Mouse (Mus musculus): ENCODE data around the gene Nsd1. TPM values are rescaled to one million over a fixed set of nuclear protein-coding genes. Genes with fewer than 3 reads are reported as not detected.
A peak's percentile ranks its signal among the peaks of the same experiment; 100 is the strongest.

Nsd1 gene
- polyA plus RNA-seq, 1 experiment from 2014 or later = 59.3 TPM

DNA sequence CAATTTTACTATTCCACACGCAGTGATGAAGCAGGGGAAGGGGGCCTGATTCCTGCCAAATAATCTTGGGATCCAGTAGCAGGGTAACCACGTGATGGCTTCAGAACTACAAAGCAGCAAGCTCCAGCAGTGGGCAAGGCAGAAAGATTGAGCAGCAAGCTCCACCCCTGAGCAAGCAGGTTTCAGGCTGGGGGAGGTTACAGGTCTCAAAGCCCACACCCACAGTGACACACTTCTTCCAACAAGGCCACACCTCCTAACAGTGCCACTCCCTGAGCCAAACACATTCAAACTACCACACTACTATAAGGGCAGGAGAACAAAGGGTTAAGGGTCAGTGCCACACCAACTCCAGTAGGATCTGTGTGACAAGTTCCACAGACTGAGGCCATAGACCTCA is 129.7 kb downstream of the Nsd1 start:
- H3K36me3 ChIP-seq = peaks cover 6% of the 10 kb centered on the region
- 31% methylated on average over 2 of the region's 2 CpGs for WGBS
- H3K27ac ChIP-seq (replicated peaks) = no peak overlapping the region
- no peak for ATAC-seq (replicated peaks)
- no peak overlapping the region for H3K9ac ChIP-seq (replicated peaks)
- no peaks in the 10 kb centered on the region for H3K27me3 ChIP-seq
- no peaks in the 10 kb centered on the region for H3K9me3 ChIP-seq
- no peak overlapping the region for H3K4me3 ChIP-seq
- no peaks in the 10 kb centered on the region for H3K4me1 ChIP-seq
- H3K4me2 ChIP-seq (replicated peaks) = no peak overlapping the region

DNA sequence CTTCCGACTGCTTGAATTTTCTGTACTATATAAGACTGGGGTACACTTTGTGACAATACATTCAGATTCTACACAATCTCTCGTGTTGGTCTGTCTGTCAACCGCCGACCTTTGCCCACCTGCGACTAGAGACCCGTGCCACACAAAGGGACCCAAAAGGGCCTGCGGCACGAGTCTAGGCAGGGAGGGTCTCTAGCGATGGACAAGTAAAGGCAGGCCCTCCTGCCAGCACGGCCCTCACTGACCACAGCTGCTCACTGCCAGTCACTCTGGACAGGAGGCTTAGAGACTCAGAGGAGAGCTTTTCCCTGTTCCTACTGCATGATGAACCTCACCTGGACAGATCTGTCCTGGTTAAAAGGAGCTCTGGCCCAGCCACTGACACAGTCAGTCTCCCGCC is 132.9 kb downstream of the Nsd1 start:
- ATAC-seq (replicated peaks) = no peak
- Histone ChIP-seq H3K4me3 (no peak overlapping the region), H3K4me1 (no peaks in the 10 kb centered on the region), H3K36me3 (peaks cover 38% of the 10 kb centered on the region), H3K4me2 (replicated peaks) (no peak overlapping the region), H3K9ac (replicated peaks) (no peak overlapping the region), H3K27ac (replicated peaks) (no peak overlapping the region), H3K27me3 (no peaks in the 10 kb centered on the region), H3K9me3 (no peaks in the 10 kb centered on the region)
- WGBS = 48% methylated on average over 11 of the region's 11 CpGs

DNA sequence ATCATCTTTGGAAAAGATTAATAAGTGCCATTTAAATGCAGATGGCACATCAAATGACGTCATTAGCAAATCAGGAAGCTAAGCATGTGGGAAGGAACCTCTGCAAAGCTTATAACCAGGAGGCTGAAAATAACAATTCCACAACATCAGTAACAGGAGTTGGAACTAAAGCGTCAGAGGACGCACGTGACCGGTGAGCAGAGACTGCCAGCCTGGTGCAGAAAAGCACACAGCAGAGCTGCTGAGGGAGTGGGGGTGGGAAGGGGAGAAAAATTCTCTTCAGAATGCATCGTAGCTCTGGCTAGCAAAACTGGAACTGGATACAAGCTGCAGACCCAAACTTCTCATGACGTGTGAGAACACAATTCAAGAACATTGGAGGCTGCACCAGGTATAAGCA is 134.7 kb downstream of the Nsd1 start:
- no peak overlapping the region for H3K9ac ChIP-seq (replicated peaks)
- ATAC-seq (replicated peaks) = no peak
- no peak overlapping the region for H3K4me3 ChIP-seq
- no peak overlapping the region for H3K27ac ChIP-seq (replicated peaks)
- no peaks in the 10 kb centered on the region for H3K4me1 ChIP-seq
- H3K9me3 ChIP-seq = no peaks in the 10 kb centered on the region
- no peaks in the 10 kb centered on the region for H3K27me3 ChIP-seq
- H3K4me2 ChIP-seq (replicated peaks) = no peak overlapping the region
- WGBS = 90% methylated on average over 7 of the region's 7 CpGs
- H3K36me3 ChIP-seq = peaks cover 55% of the 10 kb centered on the region

DNA sequence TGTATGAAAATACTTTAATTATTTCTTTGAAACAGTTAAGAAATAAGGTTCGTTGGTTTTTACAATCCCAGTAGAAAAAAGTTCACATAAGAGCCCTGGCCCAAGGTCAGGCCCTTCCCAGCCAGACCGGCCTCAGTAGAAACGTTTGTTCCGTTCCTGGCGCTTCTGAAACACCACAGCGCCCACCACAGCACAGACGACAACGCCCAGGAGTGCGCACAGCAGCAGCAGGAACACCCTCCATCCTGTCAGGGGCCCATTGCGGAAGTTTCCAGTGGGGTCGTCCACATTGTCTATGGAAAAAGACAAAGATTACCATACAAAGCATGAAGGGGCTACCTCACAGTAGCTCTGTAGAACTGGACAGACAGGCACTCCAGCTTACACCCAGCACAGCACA is 137.2 kb downstream of the Nsd1 start:
- 89% methylated on average over 11 of the region's 11 CpGs for WGBS
- H3K27me3 ChIP-seq = no peaks in the 10 kb centered on the region
- no peak for ATAC-seq (replicated peaks)

DNA sequence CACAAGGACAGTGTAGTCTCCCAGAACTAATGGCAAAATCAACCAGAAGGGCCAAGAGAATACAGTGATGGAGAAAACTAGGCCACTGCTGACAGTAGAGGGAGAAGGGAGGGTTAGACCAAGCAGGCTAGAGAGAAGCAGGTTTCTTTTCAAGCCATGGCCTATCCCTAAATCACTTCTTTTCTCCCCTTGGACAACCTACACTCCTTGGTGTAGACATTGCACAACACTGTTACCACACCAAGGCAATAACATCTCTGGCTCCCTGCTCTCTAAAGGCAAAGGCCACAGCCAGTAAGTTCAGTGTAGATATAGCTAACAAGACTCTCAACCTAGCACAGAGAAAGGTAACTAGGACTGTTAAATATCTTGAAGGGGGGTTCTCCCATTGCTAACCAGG is 151.6 kb downstream of the Nsd1 start:
- Histone ChIP-seq H3K4me1 (peaks cover 31% of the 10 kb centered on the region), H3K4me3 (peak overlapping the region; percentile 67), H3K27ac (replicated peaks) (no peak overlapping the region), H3K27me3 (peaks cover 3% of the 10 kb centered on the region; the same call in 1 of the 2 replicates), H3K4me2 (replicated peaks) (peak overlapping the region; percentile 78), H3K9me3 (no peaks in the 10 kb centered on the region), H3K36me3 (peaks cover 20% of the 10 kb centered on the region), H3K9ac (replicated peaks) (no peak overlapping the region; the same call in 1 of the 2 replicates)
- no peak for ATAC-seq (replicated peaks)

More for the DNA sequence above, 137.2 kb downstream of the Nsd1 start:
- Histone ChIP-seq H3K4me1 (no peaks in the 10 kb centered on the region), H3K4me3 (no peak overlapping the region), H3K36me3 (peaks cover 73% of the 10 kb centered on the region), H3K9ac (replicated peaks) (no peak overlapping the region), H3K4me2 (replicated peaks) (no peak overlapping the region), H3K27ac (replicated peaks) (no peak overlapping the region), H3K9me3 (no peaks in the 10 kb centered on the region)

DNA sequence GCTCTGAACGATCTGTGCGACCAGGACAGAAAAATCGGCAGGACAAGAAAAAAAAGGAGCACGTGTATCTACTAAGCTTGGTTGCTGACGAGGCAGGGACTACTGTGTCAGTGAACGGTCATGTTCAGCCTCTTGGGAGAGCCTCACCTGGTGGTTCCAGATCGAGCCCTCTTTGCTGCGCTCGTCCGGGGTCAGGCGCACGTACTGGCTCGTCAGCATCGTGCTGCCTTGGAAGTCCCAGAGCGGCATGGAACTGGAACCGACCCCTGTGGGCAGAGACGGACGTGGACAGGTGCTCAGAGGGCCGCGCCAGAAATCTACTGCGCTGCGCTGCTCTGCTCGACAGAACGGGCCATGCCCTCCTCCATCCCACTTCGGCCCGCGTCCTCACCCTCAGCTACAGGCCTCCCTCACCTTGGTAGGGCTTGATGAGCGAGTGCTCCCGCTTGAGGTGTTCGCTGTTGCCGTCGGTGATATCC is 152.4 kb downstream of the Nsd1 start:
- Histone ChIP-seq H3K4me2 (replicated peaks) (peak overlapping the region; percentile 78), H3K4me1 (peaks cover 31% of the 10 kb centered on the region), H3K27me3 (peaks cover 5% of the 10 kb centered on the region; the same call in 1 of the 2 replicates), H3K9me3 (no peaks in the 10 kb centered on the region), H3K27ac (replicated peaks) (peak overlapping the region; percentile 80), H3K36me3 (peaks cover 19% of the 10 kb centered on the region), H3K4me3 (peak overlapping the region; percentile 67), H3K9ac (replicated peaks) (peak overlapping the region; percentile 76)
- peak; percentile 55 for ATAC-seq (replicated peaks)
- WGBS = under 1% methylated on average over 32 of the region's 32 CpGs

DNA sequence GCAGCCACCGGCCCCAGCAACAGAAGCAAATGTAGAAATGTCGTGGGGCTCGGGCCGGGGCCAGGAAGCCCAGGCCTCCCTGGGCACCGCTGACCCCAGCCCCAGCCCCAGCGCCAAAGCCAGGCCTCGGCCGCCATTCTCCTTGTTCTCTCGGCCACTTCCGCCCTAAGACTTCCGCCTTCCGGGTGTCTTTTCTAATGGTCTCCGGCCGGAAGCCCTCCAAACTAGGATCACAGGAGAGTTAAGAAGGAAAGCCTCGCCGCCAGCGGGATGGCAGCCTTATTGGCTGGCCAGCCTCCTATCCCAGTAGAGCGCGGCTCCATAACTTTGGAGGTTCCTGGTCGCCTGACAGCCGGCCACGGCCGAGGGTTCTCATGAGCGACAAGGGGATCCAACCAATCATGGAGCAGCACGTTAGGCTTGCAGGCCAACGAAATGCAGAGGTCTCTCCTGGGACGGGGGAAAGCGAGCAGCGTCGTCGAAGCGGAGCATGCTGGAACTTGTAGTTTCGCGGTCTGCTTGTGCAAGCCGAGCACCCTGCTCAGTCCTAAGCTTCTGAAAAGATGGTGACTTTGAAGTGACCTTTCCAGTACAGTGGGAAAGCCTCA is 153.0 kb downstream of the Nsd1 start, which contains the start of gene Lman2:
TSS of gene Lman2 (minus strand) at position 331 of the 608 bp plus-strand sequence.
- Histone ChIP-seq H3K27me3 (peaks cover 10% of the 10 kb centered on the region; the same call in 1 of the 2 replicates), H3K27ac (replicated peaks) (peak within 1 kb of the TSS; percentile 80), H3K9ac (replicated peaks) (peak within 1 kb of the TSS; percentile 76), H3K9me3 (no peaks in the 10 kb centered on the region), H3K4me3 (peak within 1 kb of the TSS; percentile 67), H3K36me3 (peaks cover 17% of the 10 kb centered on the region), H3K4me2 (replicated peaks) (peak within 1 kb of the TSS; percentile 78), H3K4me1 (peaks cover 31% of the 10 kb centered on the region)
- under 1% methylated on average over 35 of the region's 35 CpGs for WGBS
- ATAC-seq (replicated peaks) = peak; percentile 99

Other genes starting within 250 kb of the Nsd1 start
- gene Hk3, start 188.4 kb upstream of the Nsd1 start, polyA plus RNA-seq (2015; fragmentation: Nextera tagmentation; extraction: Ambion mirVana) = 0.73 and 1.2 TPM in 2 replicates
- gene Uimc1, start 109.5 kb upstream of the Nsd1 start, polyA plus RNA-seq (2015; fragmentation: Nextera tagmentation; extraction: Ambion mirVana) = 21.9 and 23.9 TPM in 2 replicates
- gene Zfp346, start 104.5 kb upstream of the Nsd1 start, polyA plus RNA-seq (2015; fragmentation: Nextera tagmentation; extraction: Ambion mirVana) = 25.5 and 26.2 TPM in 2 replicates
- gene Gm17617, start 76.2 kb upstream of the Nsd1 start, polyA plus RNA-seq (2015; fragmentation: Nextera tagmentation; extraction: Ambion mirVana) = not detected in 2 replicates
- 0.51 and 1.1 TPM in 2 replicates for gene Fgfr4, start 57.1 kb upstream of the Nsd1 start, polyA plus RNA-seq (2015; fragmentation: Nextera tagmentation; extraction: Ambion mirVana)
- gene Prelid1, start 110.7 kb downstream of the Nsd1 start, polyA plus RNA-seq (2015; fragmentation: Nextera tagmentation; extraction: Ambion mirVana) = 303 and 314 TPM in 2 replicates
- 114 and 118 TPM in 2 replicates for gene Rab24, start 112.2 kb downstream of the Nsd1 start, polyA plus RNA-seq (2015; fragmentation: Nextera tagmentation; extraction: Ambion mirVana)
- gene Mxd3, start 120.0 kb downstream of the Nsd1 start, polyA plus RNA-seq (2015; fragmentation: Nextera tagmentation; extraction: Ambion mirVana) = 28.9 and 30.0 TPM in 2 replicates
- 56.7 and 58.0 TPM in 2 replicates for gene Lman2, start 153.0 kb downstream of the Nsd1 start, polyA plus RNA-seq (2015; fragmentation: Nextera tagmentation; extraction: Ambion mirVana)
- gene Rgs14, start 159.9 kb downstream of the Nsd1 start, polyA plus RNA-seq (2015; fragmentation: Nextera tagmentation; extraction: Ambion mirVana) = 0.37 and 0.81 TPM in 2 replicates
- not detected in 2 replicates for gene Slc34a1, start 188.4 kb downstream of the Nsd1 start, polyA plus RNA-seq (2015; fragmentation: Nextera tagmentation; extraction: Ambion mirVana)
- gene Pfn3, start 205.4 kb downstream of the Nsd1 start, polyA plus RNA-seq (2015; fragmentation: Nextera tagmentation; extraction: Ambion mirVana) = 0.63 TPM in 1 of 2 replicates, not detected in the other
- 0.09 TPM in 1 of 2 replicates, not detected in the other for gene F12, start 217.0 kb downstream of the Nsd1 start, polyA plus RNA-seq (2015; fragmentation: Nextera tagmentation; extraction: Ambion mirVana)
- gene Grk6, start 235.3 kb downstream of the Nsd1 start, polyA plus RNA-seq (2015; fragmentation: Nextera tagmentation; extraction: Ambion mirVana) = 46.1 and 47.6 TPM in 2 replicates